Mouse (Mus musculus) MEL (cell line): ENCODE results near the gene Strip1. TPM values are rescaled to one million over a fixed set of nuclear protein-coding genes. Genes with fewer than 3 reads are reported as not detected.

Experiments
- DNase-seq: peaks from one replicate; pipeline ENCODE4 v3.0.0; 2011; ENCODE audit warnings: low read depth, low spot score
- H3K27ac ChIP-seq: 2 replicates; pipeline ENCODE4 v1.5.1; 2012; ENCODE audit warnings: low read depth, mild to moderate bottlenecking, control low read depth, low read length, moderate library complexity; ENCODE audit not compliant: control insufficient read depth
- H3K27me3 ChIP-seq, 2 experiments: fragments of 150-350 bp in 1 of 2; sonication (generic) in 1 of 2; 2 replicates each; pipeline ENCODE4 v1.6.1; 2012; ENCODE audit warnings: low read length in 2 of 2, mild to moderate bottlenecking in 2 of 2, improper control_type of control experiment in 1 of 2, moderate library complexity in 1 of 2; ENCODE audit not compliant: insufficient read depth in 2 of 2, control insufficient read depth in 1 of 2
- H3K36me3 ChIP-seq, 2 experiments: 2 replicates each; pipeline ENCODE4 v1.6.1; 2012 to 2014; ENCODE audit warnings: low read length in 2 of 2, improper control_type of control experiment in 1 of 2, inconsistent platforms in 1 of 2, mild to moderate bottlenecking in 1 of 2; ENCODE audit not compliant: insufficient read depth in 2 of 2, control insufficient read depth in 1 of 2
- H3K4me1 ChIP-seq, 2 experiments: fragments of 150-350 bp in 1 of 2; sonication (generic) in 1 of 2; 2 replicates each; pipeline ENCODE4 v1.6.1; 2012; ENCODE audit warnings: low read length in 2 of 2, improper control_type of control experiment in 1 of 2, mild to moderate bottlenecking in 1 of 2; ENCODE audit not compliant: insufficient read depth in 2 of 2, control insufficient read depth in 1 of 2
- H3K4me3 ChIP-seq, 2 experiments: fragments of 150-350 bp in 1 of 2; sonication (generic) in 1 of 2; 2 replicates each; pipeline ENCODE4 v1.5.1; 2012; ENCODE audit warnings: low read depth in 2 of 2, low read length in 2 of 2, mild to moderate bottlenecking in 2 of 2, moderate library complexity in 2 of 2, control low read depth in 1 of 2, improper control_type of control experiment in 1 of 2; ENCODE audit not compliant: control insufficient read depth in 1 of 2, insufficient read depth in 1 of 2
- H3K79me2 ChIP-seq: 2 replicates; pipeline ENCODE4 v1.6.1; 2012; ENCODE audit warnings: mild to moderate bottlenecking, low read length, moderate library complexity; ENCODE audit not compliant: control insufficient read depth, poor library complexity, insufficient read depth
- H3K9ac ChIP-seq: 2 replicates; pipeline ENCODE4 v1.6.1; 2012; ENCODE audit warnings: low read depth, mild to moderate bottlenecking, control low read depth, low read length, moderate library complexity; ENCODE audit not compliant: control insufficient read depth, poor library complexity, severe bottlenecking
- H3K9me3 ChIP-seq: fragments of 150-350 bp; sonication (generic); replicated peaks from 2 replicates; pipeline ENCODE4 v1.6.1; 2012; ENCODE audit warnings: mild to moderate bottlenecking, low read length, improper control_type of control experiment, moderate library complexity; ENCODE audit not compliant: insufficient read depth
- EP300 ChIP-seq, 2 experiments: IDR thresholded peaks; 2 replicates each; pipeline ENCODE4 v1.6.1; 2011; ENCODE audit warnings: improper control_type of control experiment in 2 of 2, low read length in 2 of 2, low read depth in 1 of 2, mild to moderate bottlenecking in 1 of 2
- GATA1 ChIP-seq: IDR thresholded peaks from 2 replicates; pipeline ENCODE4 v1.6.1; 2011; ENCODE audit warnings: low read depth, low read length, improper control_type of control experiment
- JUND ChIP-seq: IDR thresholded peaks from 2 replicates; pipeline ENCODE4 v1.6.1; 2011; ENCODE audit warnings: low read depth, mild to moderate bottlenecking, improper control_type of control experiment, low read length
- MAFK ChIP-seq: IDR thresholded peaks from 2 replicates; pipeline ENCODE4 v1.6.1; 2011; ENCODE audit warnings: low read depth, mild to moderate bottlenecking, low read length, improper control_type of control experiment, borderline replicate concordance
- MYB ChIP-seq: IDR thresholded peaks from 2 replicates; pipeline ENCODE4 v1.6.1; 2011; ENCODE audit warnings: mild to moderate bottlenecking, low read depth, low read length, improper control_type of control experiment
- POLR2AphosphoS2 ChIP-seq: IDR thresholded peaks from 2 replicates; pipeline ENCODE4 v1.6.1; 2011; ENCODE audit warnings: low read length, improper control_type of control experiment
- ZC3H11A ChIP-seq: IDR thresholded peaks from 2 replicates; pipeline ENCODE4 v1.6.1; 2012; ENCODE audit warnings: low read depth, mild to moderate bottlenecking, inconsistent platforms, low read length, improper control_type of control experiment
- polyA plus RNA-seq, 2 experiments: library from polyadenylated mRNA; stranded (reverse) in 1 of 2; unstranded in 1 of 2; fragments of >175 nt in 1 of 2; fragments of >200 nt in 1 of 2; gene quantifications; 2 replicates each; pipeline versions ENCODE4 v1.2.1 to v1.2.4; 2012; ENCODE audit warnings: low replicate concordance in 2 of 2, low read depth in 1 of 2; ENCODE audit not compliant: insufficient read length in 2 of 2, insufficient read depth in 1 of 2, missing spikeins in 1 of 2
- total RNA-seq: library from RNA; depleted of rRNA; stranded (reverse); fragments of 300-350 nt; gene quantifications from 2 replicates; pipeline ENCODE4 v1.2.3, GENCODE M21; 2012; rRNA removed

Gene Strip1
- total and polyA plus RNA-seq, 3 experiments: 19.8 to 32.9 TPM; not detected in 1

GRCm38 (mm10) chr3:107563880-107564279 is 67.6 kb downstream of the Strip1 start:
- H3K27me3 ChIP-seq: peaks cover 2 to 18% of the 10 kb centered on the region in 2 experiments
- H3K79me2 ChIP-seq: no peaks in the 10 kb centered on the region
- no peak overlapping the region for H3K27ac ChIP-seq
- no peak for DNase-seq
- no peak overlapping the region for H3K4me3 ChIP-seq
- H3K4me1 ChIP-seq: no peaks in the 10 kb centered on the region
- H3K9ac ChIP-seq: no peak overlapping the region
- no peaks in the 10 kb centered on the region for H3K9me3 ChIP-seq
- TF ChIP-seq MYB (no peak), ZC3H11A (no peak), MAFK (no peak), POLR2AphosphoS2 (no peak), GATA1 (no peak), JUND (no peak), EP300 (IDR thresholded peaks at IDR 0.05; ENCODE audit: low read depth in 1 of 2, low read length in 2 of 2) (no peak)
- no peaks in the 10 kb centered on the region for H3K36me3 ChIP-seq

- no peaks in the 10 kb centered on the region for H3K9me3 ChIP-seq
- no peaks in the 10 kb centered on the region for H3K79me2 ChIP-seq
- no peaks in the 10 kb centered on the region for H3K4me1 ChIP-seq
- H3K36me3 ChIP-seq: no peaks in the 10 kb centered on the region
- TF ChIP-seq EP300 (IDR thresholded peaks at IDR 0.05; ENCODE audit: low read depth in 1 of 2, low read length in 2 of 2): no peak
- H3K27ac ChIP-seq: no peak overlapping the region
- no peak for DNase-seq
- no peak overlapping the region for H3K9ac ChIP-seq
- H3K4me3 ChIP-seq: no peak overlapping the region
- H3K27me3 ChIP-seq: peaks cover 2 to 12% of the 10 kb centered on the region in 2 experiments
These were observed 68.9 kb downstream of the Strip1 start for GRCm38 (mm10) chr3:107562591-107562990.

Other genes with a start within 250 kb of the Strip1 start
- not detected in 2 replicates for gene Kcnc4, start 172.1 kb downstream of the Strip1 start, total RNA-seq
- not detected for gene Kcnc4, start 172.1 kb downstream of the Strip1 start, polyA plus RNA-seq
- gene Slc6a17, start 113.7 kb downstream of the Strip1 start, total RNA-seq: 0.04 TPM in 1 of 2 replicates, not detected in the other
- gene Slc6a17, start 113.7 kb downstream of the Strip1 start, polyA plus RNA-seq: not detected
- gene Ubl4b, start 76.6 kb downstream of the Strip1 start, total RNA-seq: not detected in 2 replicates
- not detected for gene Ubl4b, start 76.6 kb downstream of the Strip1 start, polyA plus RNA-seq
- gene Alx3, start 36.7 kb downstream of the Strip1 start, total RNA-seq: not detected in 2 replicates
- not detected for gene Alx3, start 36.7 kb downstream of the Strip1 start, polyA plus RNA-seq
- not detected in 2 replicates for gene Gm10961, start 372 bp downstream of the Strip1 start, total RNA-seq
- gene Gm10961, start 372 bp downstream of the Strip1 start, polyA plus RNA-seq: not detected
- 28.0 and 32.4 TPM in 2 replicates for gene Ahcyl1, start 64.9 kb upstream of the Strip1 start, total RNA-seq
- 100 to 1,000 TPM; 104 to 105 TPM for gene Ahcyl1, start 64.9 kb upstream of the Strip1 start, polyA plus RNA-seq
- 0.10 and 0.12 TPM in 2 replicates for gene Csf1, start 128.8 kb upstream of the Strip1 start, total RNA-seq
- gene Csf1, start 128.8 kb upstream of the Strip1 start, polyA plus RNA-seq: under 1 TPM in 1 of 2 experiments, not detected in 1; 0.19 TPM
- gene Eps8l3, start 245.5 kb upstream of the Strip1 start, total RNA-seq: 0.07 and 0.12 TPM in 2 replicates
- not detected for gene Eps8l3, start 245.5 kb upstream of the Strip1 start, polyA plus RNA-seq